Mouse (Mus musculus): ENCODE measurements around the gene BC035044.
"Not testable (repeated sequence)": the region's sequence is repeated elsewhere in the genome, so short reads cannot be mapped to it uniquely, and the experiment has no call there.

Gene BC035044

DNA sequence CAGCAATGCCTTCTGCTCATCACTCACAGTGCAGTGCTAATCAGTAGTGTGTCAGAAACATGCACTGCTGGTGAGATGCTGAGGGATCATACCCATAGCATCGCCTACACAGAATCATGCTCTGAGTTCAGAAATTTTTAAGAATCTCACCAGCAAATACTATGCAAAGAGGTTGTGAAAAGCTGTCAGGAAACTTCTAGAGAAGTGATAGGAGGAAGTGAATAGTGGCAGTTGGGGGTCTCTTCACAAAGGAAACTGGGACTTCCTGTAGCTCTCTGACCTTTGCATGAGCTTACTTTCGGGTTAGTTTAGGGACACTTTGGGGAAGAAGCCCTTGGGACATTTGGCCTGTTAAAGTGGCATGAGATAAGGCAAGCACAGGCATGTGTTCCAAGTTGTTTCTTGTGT is at the start of gene BC035044:
TSS of gene BC035044 (minus strand) at position 179 of the 408 bp plus-strand sequence.
- DNase-seq (ENCODE audit: low spot score in 2 of 2): peak in 1 of 2 experiments; percentile 22

DNA sequence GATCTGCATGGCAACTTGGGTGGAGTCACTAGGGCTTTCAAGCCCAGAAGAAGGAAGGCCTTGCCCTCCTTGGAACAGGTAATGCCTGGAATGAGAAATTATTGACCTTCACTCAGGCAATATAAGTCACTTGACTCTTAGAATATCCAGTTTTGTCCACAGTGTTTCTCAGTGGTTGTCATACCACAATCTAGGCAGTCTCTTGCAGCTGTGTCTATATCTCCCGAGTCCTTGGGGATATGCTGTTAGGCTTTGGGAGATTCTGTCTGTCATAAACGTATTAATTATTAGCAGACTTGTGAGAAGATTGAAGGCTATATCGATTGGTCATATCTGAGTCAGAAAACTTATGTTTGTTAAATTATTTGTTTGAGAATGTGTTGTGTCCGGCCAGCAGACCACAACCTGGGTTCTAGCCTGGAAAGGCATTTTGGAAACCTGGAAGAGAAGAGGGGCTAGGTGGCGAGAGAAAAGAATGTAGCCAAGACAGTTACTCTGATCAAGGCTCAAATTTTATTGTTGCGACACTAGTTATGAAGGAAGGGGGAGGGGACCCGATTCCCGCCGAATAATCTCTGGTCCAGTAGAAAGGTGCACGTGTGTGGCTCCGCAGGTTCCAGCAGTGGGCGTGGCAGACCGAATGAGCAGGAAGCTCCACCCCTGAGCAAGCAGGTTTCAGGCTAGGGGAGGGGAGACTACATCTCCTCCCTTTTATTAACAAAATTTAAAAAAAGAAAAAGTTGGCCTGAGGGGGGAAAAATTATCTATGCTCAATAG is 45.2 kb upstream of the BC035044 start:
- DNase-seq (ENCODE audit: low spot score in 2 of 2): not testable (repeated sequence)

DNA sequence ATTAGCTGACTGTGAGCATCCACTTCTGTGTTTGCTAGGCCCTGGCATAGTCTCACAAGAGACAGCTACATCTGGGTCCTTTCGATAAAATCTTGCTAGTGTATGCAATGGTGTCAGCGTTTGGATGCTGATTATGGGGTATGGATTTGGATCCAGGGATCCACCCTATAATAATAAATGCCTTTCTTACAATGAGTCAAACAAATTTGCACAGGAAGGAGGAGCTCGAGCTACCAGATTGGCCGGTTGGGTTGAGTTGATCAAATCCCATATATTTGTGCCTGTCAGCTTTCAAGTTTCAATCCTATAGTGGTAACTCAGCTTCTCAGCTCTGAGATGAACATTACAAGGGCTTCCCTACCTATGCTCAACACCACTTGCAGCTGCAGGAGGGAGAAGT is 43.2 kb upstream of the BC035044 start, which contains the start of gene Clec2g:
TSS of gene Clec2g (plus strand) at position 301 of the 400 bp plus-strand sequence.
- not testable (repeated sequence) for DNase-seq (ENCODE audit: low spot score in 2 of 2)

- DNase-seq (ENCODE audit: low spot score in 2 of 2): no peak
Observed at GRCm38 (mm10) chr6:128933050-128933449, 42.1 kb upstream of the BC035044 start.

- DNase-seq (ENCODE audit: low spot score in 2 of 2): no peak
Observed at GRCm38 (mm10) chr6:128917322-128917721, 26.4 kb upstream of the BC035044 start.

DNA sequence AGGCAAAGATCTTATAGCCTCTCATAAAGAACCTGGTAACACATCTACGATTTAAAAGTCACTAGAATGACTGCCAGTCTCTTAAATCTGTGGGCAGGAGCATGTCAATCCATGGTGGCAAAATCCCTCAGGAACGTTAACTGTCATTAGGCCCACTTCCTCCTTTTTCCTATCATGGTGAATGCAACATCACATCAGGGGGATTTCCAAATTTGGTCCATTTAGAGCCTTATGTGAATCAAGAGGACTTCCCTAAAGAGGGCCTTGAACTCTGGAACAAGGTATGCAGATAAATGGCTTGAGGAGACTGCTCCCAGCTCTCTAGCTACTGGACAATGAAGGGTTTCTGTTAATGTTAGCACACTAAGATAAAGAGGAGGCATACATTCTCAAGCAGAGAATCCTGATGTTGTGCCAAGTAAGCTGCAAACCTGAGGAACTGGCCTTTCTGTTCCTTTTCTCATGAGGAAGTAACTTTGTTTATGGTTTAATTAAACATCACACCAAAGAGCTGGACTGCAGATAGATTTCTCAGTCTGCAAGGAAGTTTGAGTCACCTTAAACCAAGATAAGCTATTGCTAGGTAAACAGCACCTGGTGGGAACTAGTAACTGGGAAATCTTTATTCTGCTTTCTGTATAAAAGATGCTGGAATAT is 22.8 kb upstream of the BC035044 start:
- no peak for DNase-seq (ENCODE audit: low spot score in 2 of 2)

DNA sequence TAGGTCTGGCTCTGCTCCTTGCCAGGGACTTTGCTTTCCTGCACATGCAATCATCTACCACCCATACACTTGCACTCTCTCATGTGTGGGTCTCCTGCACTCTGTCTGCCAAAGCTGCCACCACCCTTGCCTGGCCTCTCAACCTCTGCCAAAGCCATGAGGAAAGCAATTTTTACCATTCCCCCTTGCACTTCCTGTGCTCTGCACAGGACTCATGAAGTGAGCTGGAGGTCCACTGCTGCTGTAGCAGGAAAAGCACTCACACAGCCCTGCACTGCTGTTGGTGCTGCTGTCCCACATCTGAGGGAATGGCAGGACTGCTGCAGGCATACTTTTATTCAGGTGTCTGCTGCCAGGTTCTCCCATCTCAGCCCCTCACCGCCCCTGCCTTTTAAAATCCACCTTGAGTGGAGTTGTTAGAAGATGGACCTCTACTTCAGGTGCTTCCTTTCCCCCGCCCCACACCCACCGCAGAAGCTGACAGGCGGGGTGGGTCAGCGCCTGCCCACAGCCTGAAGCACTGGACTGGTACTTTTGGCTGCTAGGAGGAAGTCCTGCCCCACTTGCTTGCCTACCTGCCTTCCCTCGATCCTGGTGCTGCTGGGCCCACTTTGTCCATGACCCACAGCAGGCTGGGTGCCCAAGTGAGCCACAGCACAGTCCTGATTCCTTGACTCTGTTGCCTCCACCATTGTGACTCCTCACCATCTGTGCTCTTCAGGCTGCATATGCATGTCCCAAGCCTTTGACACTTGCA is 10.0 kb upstream of the BC035044 start:
- DNase-seq (ENCODE audit: low spot score in 2 of 2): not testable (repeated sequence)

- no peak for DNase-seq (ENCODE audit: low spot score in 2 of 2)
Observed at GRCm38 (mm10) chr6:128900044-128900443, 9.1 kb upstream of the BC035044 start.

GRCm38 (mm10) chr6:128895404-128896001 is 4.6 kb upstream of the BC035044 start:
- DNase-seq (ENCODE audit: low spot score in 2 of 2): no peak

- no peak for DNase-seq (ENCODE audit: low spot score in 2 of 2)
Observed at GRCm38 (mm10) chr6:128888834-128889233, 2.1 kb downstream of the BC035044 start.

- peak in 1 of 2 experiments; percentile 17 for DNase-seq (ENCODE audit: low spot score in 2 of 2)
Observed at GRCm38 (mm10) chr6:128887091-128887790, 3.7 kb downstream of the BC035044 start, which contains the start of gene Clec2i. Clec2i (plus strand) TSS chr6:128887588.

DNA sequence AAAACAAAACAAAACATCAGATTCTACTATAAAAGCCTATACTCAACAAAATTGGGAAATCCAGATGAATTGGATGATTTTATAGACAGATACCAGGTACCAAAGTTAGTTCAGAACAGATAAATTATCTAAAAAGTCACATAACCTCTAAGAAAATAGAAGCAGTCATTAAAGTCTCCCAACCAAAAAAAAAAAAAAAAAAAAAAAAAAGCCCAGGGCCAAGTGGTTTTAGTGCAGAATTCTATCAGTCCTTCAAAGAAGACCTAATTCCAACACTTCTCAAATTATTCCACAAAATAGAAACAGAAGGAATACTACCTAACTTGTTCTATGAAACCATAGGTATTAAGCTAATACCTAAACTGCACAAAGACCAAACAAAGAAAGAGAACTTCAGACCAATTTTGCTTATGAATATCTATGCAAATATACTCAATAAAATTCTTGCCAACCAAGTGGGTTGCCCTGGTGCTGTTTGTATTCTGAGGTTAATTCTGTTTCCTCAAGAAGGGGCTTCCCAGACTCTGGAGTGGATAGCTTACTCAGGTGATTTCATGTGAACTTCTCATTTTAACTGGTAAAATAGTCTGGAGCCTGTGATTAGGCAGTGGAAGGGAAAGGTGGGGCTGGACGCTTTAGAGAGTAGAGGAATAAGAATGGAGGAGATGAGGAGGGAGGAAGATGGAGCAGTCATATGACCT is 18.9 kb downstream of the BC035044 start:
- no peak for DNase-seq (ENCODE audit: low spot score in 2 of 2)

- DNase-seq (ENCODE audit: low spot score in 2 of 2): no peak
Observed at GRCm38 (mm10) chr6:128868861-128869260, 22.1 kb downstream of the BC035044 start.

- DNase-seq (ENCODE audit: low spot score in 2 of 2): no peak
Observed at GRCm38 (mm10) chr6:128857976-128858375, 33.0 kb downstream of the BC035044 start.

- peak; percentile 87 to 91 for DNase-seq (ENCODE audit: low spot score in 2 of 2)
Observed at GRCm38 (mm10) chr6:128856250-128856649, 34.7 kb downstream of the BC035044 start.

- DNase-seq (ENCODE audit: low spot score in 2 of 2): no peak
Observed at GRCm38 (mm10) chr6:128855477-128855876, 35.4 kb downstream of the BC035044 start.

- no peak for DNase-seq (ENCODE audit: low spot score in 2 of 2)
Observed at GRCm38 (mm10) chr6:128854895-128855294, 36.0 kb downstream of the BC035044 start.

- peak; percentile 41 to 69 for DNase-seq (ENCODE audit: low spot score in 2 of 2)
Observed at GRCm38 (mm10) chr6:128854024-128854820, 36.7 kb downstream of the BC035044 start.

DNA sequence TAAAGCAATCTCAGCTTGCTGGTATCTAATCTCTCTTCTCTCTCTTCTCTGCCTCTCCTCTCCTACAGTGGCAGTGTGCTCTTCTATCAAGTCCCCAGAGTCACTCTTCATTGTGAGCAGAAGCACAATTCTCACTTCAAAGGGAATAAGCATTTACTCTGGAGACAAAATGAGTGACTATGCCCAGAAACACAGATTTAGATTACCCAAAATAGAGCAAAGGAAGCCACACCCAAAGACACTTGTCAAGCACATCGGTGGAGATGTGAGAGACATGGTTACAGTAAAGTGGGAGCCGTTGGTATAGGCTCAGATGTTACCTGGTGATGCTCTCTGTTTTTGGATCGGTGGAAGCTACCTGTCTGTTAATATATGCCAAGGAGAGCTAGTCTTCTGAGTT is 38.2 kb downstream of the BC035044 start:
- no peak for DNase-seq (ENCODE audit: low spot score in 2 of 2)

- no peak for DNase-seq (ENCODE audit: low spot score in 2 of 2)
Observed at GRCm38 (mm10) chr6:128851151-128851550, 39.8 kb downstream of the BC035044 start.
